Mouse (Mus musculus) CH12.LX (cell line): ENCODE data around the gene Capn2. TPM values are rescaled to one million over a fixed set of nuclear protein-coding genes. Genes with fewer than 3 reads are reported as not detected.

Experiments
- DNase-seq: peaks from one replicate; pipeline ENCODE4 v3.0.0-alpha.2; 2013; ENCODE audit errors: extremely low read depth
- H3K27ac ChIP-seq: 2 replicates; pipeline ENCODE4 v1.5.1; 2012; ENCODE audit warnings: low read depth, mild to moderate bottlenecking, control low read depth, moderate library complexity; ENCODE audit not compliant: insufficient read depth
- H3K27me3 ChIP-seq: replicated peaks from 2 replicates; pipeline ENCODE3; 2012; ENCODE audit warnings: inconsistent platforms
- H3K36me3 ChIP-seq, 2 experiments: replicated peaks in 1 of 2; 2 replicates each; pipeline versions ENCODE3 to v1.6.1; 2012; ENCODE audit warnings: inconsistent platforms in 1 of 2, low read length in 1 of 2, mild to moderate bottlenecking in 1 of 2, mixed read lengths in 1 of 2, moderate library complexity in 1 of 2; ENCODE audit not compliant: control insufficient read depth in 1 of 2, insufficient read depth in 1 of 2
- H3K4me1 ChIP-seq, 2 experiments: 2 replicates each; pipeline ENCODE4 v1.6.1; 2012; ENCODE audit warnings: inconsistent platforms in 1 of 2, moderate library complexity in 1 of 2; ENCODE audit not compliant: insufficient read depth in 2 of 2, control insufficient read depth in 1 of 2
- H3K4me2 ChIP-seq: 2 replicates; pipeline ENCODE4 v1.6.1; 2012; ENCODE audit warnings: low read depth, mild to moderate bottlenecking, control low read depth; ENCODE audit not compliant: poor library complexity, insufficient read depth, severe bottlenecking
- H3K4me3 ChIP-seq, 3 experiments: fragments of 150-350 bp in 1 of 3; sonication (generic) in 1 of 3; replicated peaks in 1 of 3; 2 replicates each; pipeline versions ENCODE3 to v1.5.1; 2011 to 2012; ENCODE audit warnings: low read depth in 2 of 3, low read length in 2 of 3, mild to moderate bottlenecking in 2 of 3, moderate library complexity in 2 of 3, control low read depth in 1 of 3, improper control_type of control experiment in 1 of 3, inconsistent platforms in 1 of 3, mixed read lengths in 1 of 3; ENCODE audit not compliant: poor library complexity in 1 of 3
- H3K79me2 ChIP-seq: replicated peaks from 2 replicates; pipeline ENCODE4 v1.6.1; 2012; ENCODE audit warnings: mild to moderate bottlenecking, moderate library complexity; ENCODE audit not compliant: control insufficient read depth, poor library complexity, insufficient read depth, severe bottlenecking; ENCODE audit errors: extremely low read depth
- H3K9ac ChIP-seq: 2 replicates; pipeline ENCODE4 v1.6.1; 2012; ENCODE audit warnings: low read depth, mild to moderate bottlenecking, control low read depth, moderate library complexity; ENCODE audit not compliant: insufficient read depth
- H3K9me3 ChIP-seq: replicated peaks from 2 replicates; pipeline ENCODE3; 2012; ENCODE audit warnings: low read length, inconsistent platforms, mixed read lengths
- BHLHE40 ChIP-seq: IDR thresholded peaks from 2 replicates; pipeline ENCODE4 v1.6.1; 2011; ENCODE audit warnings: mild to moderate bottlenecking, low read depth, low read length, improper control_type of control experiment
- CHD1 ChIP-seq: IDR thresholded peaks from 2 replicates; pipeline ENCODE4 v1.6.1; 2012; ENCODE audit warnings: low read depth, low read length, improper control_type of control experiment, inconsistent platforms
- CHD2 ChIP-seq: IDR thresholded peaks from 2 replicates; pipeline ENCODE4 v1.6.1; 2011; ENCODE audit warnings: low read length, improper control_type of control experiment
- CTCF ChIP-seq, 2 experiments: IDR thresholded peaks in 1 of 2; conservative IDR thresholded peaks in 1 of 2; 2 replicates each; pipeline ENCODE4 v1.5.1; 2011 to 2012; ENCODE audit warnings: low read depth in 2 of 2, low read length in 2 of 2, improper control_type of control experiment in 1 of 2, inconsistent platforms in 1 of 2, mild to moderate bottlenecking in 1 of 2, moderate library complexity in 1 of 2
- E2F4 ChIP-seq: IDR thresholded peaks from 2 replicates; pipeline ENCODE4 v1.6.1; 2011; ENCODE audit warnings: low read depth, low read length, improper control_type of control experiment; ENCODE audit not compliant: insufficient replicate concordance
- ELF1 ChIP-seq: IDR thresholded peaks from 2 replicates; pipeline ENCODE4 v1.6.1; 2014; ENCODE audit warnings: low read depth, mild to moderate bottlenecking, inconsistent platforms, low read length, improper control_type of control experiment
- EP300 ChIP-seq: IDR thresholded peaks from 2 replicates; pipeline ENCODE4 v1.6.1; 2011; ENCODE audit warnings: low read length, improper control_type of control experiment
- ETS1 ChIP-seq: conservative IDR thresholded peaks from 2 replicates; pipeline ENCODE4 v1.6.1; 2012; ENCODE audit warnings: low read depth, mild to moderate bottlenecking, inconsistent platforms, low read length, improper control_type of control experiment, moderate library complexity
- GABPA ChIP-seq: IDR thresholded peaks from 2 replicates; pipeline ENCODE4 v1.6.1; 2012; ENCODE audit warnings: low read depth, low read length, improper control_type of control experiment, inconsistent platforms; ENCODE audit not compliant: insufficient replicate concordance
- HCFC1 ChIP-seq: IDR thresholded peaks from 2 replicates; pipeline ENCODE4 v1.6.1; 2012; ENCODE audit warnings: low read depth, mild to moderate bottlenecking, inconsistent platforms, low read length, improper control_type of control experiment
- IRF4 ChIP-seq: IDR thresholded peaks from 2 replicates; pipeline ENCODE4 v1.6.1; 2014; ENCODE audit warnings: low read depth, mild to moderate bottlenecking, inconsistent platforms, low read length, improper control_type of control experiment
- JUN ChIP-seq: IDR thresholded peaks from 2 replicates; pipeline ENCODE4 v1.6.1; 2011; ENCODE audit warnings: low read depth, mild to moderate bottlenecking, low read length, improper control_type of control experiment, moderate library complexity; ENCODE audit not compliant: insufficient read depth
- JUND ChIP-seq: conservative IDR thresholded peaks from 2 replicates; pipeline ENCODE4 v1.6.1; 2011; ENCODE audit warnings: low read depth, low read length, improper control_type of control experiment
- KAT2A ChIP-seq: IDR thresholded peaks from 2 replicates; pipeline ENCODE4 v1.6.1; 2012; ENCODE audit warnings: low read length, improper control_type of control experiment, inconsistent platforms; ENCODE audit not compliant: insufficient replicate concordance
- MAFK ChIP-seq: IDR thresholded peaks from 2 replicates; pipeline ENCODE4 v1.6.1; 2011; ENCODE audit warnings: low read length, improper control_type of control experiment; ENCODE audit not compliant: insufficient replicate concordance
- MAX ChIP-seq: IDR thresholded peaks from 2 replicates; pipeline ENCODE4 v1.6.1; 2011; ENCODE audit warnings: low read length, improper control_type of control experiment
- MAZ ChIP-seq: IDR thresholded peaks from 2 replicates; pipeline ENCODE4 v1.6.1; 2012; ENCODE audit warnings: low read depth, mild to moderate bottlenecking, inconsistent platforms, low read length, improper control_type of control experiment, moderate library complexity
- MEF2A ChIP-seq: IDR thresholded peaks from 2 replicates; pipeline ENCODE4 v1.6.1; 2014; ENCODE audit warnings: low read depth, mild to moderate bottlenecking, inconsistent platforms, low read length, improper control_type of control experiment, borderline replicate concordance
- MXI1 ChIP-seq: IDR thresholded peaks from 2 replicates; pipeline ENCODE4 v1.6.1; 2011; ENCODE audit warnings: mild to moderate bottlenecking, low read depth, low read length, improper control_type of control experiment
- MYC ChIP-seq: IDR thresholded peaks from 2 replicates; pipeline ENCODE4 v1.6.1; 2011; ENCODE audit warnings: low read depth, mild to moderate bottlenecking, improper control_type of control experiment, low read length
- NELFE ChIP-seq: IDR thresholded peaks from 2 replicates; pipeline ENCODE4 v1.6.1; 2011; ENCODE audit warnings: low read depth, low read length, improper control_type of control experiment
- NRF1 ChIP-seq: IDR thresholded peaks from 2 replicates; pipeline ENCODE4 v1.6.1; 2014; ENCODE audit warnings: low read depth, mild to moderate bottlenecking, inconsistent platforms, low read length, improper control_type of control experiment, moderate library complexity
- PAX5 ChIP-seq: IDR thresholded peaks from 2 replicates; pipeline ENCODE4 v1.6.1; 2012; ENCODE audit warnings: low read length, inconsistent platforms, mixed read lengths
- POLR2A ChIP-seq: IDR thresholded peaks from 2 replicates; pipeline ENCODE4 v1.6.1; 2011; ENCODE audit warnings: low read depth, mild to moderate bottlenecking, improper control_type of control experiment, low read length
- POLR2AphosphoS2 ChIP-seq: IDR thresholded peaks from 2 replicates; pipeline ENCODE4 v1.6.1; 2011; ENCODE audit warnings: low read depth, low read length, improper control_type of control experiment
- RAD21 ChIP-seq: IDR thresholded peaks from 2 replicates; pipeline ENCODE4 v1.6.1; 2011; ENCODE audit warnings: low read depth, mild to moderate bottlenecking, low read length, improper control_type of control experiment, moderate library complexity
- RCOR1 ChIP-seq: conservative IDR thresholded peaks from 2 replicates; pipeline ENCODE4 v1.6.1; 2012; ENCODE audit warnings: low read depth, mild to moderate bottlenecking, inconsistent platforms, low read length, improper control_type of control experiment
- SIN3A ChIP-seq: IDR thresholded peaks from 2 replicates; pipeline ENCODE4 v1.6.1; 2012; ENCODE audit warnings: low read length, improper control_type of control experiment, inconsistent platforms
- SMC3 ChIP-seq: IDR thresholded peaks from 2 replicates; pipeline ENCODE4 v1.6.1; 2011; ENCODE audit warnings: low read depth, low read length, improper control_type of control experiment
- TBP ChIP-seq: conservative IDR thresholded peaks from 2 replicates; pipeline ENCODE4 v1.6.1; 2011; ENCODE audit warnings: low read depth, low read length, improper control_type of control experiment
- TCF12 ChIP-seq: IDR thresholded peaks from 2 replicates; pipeline ENCODE4 v1.6.1; 2014; ENCODE audit warnings: low read depth, mild to moderate bottlenecking, inconsistent platforms, low read length, improper control_type of control experiment
- UBTF ChIP-seq: IDR thresholded peaks from 2 replicates; pipeline ENCODE4 v1.6.1; 2012; ENCODE audit warnings: low read depth, mild to moderate bottlenecking, inconsistent platforms, low read length, improper control_type of control experiment, moderate library complexity
- USF1 ChIP-seq: IDR thresholded peaks from 2 replicates; pipeline ENCODE4 v1.6.1; 2014; ENCODE audit warnings: low read depth, mild to moderate bottlenecking, inconsistent platforms, low read length, improper control_type of control experiment
- USF2 ChIP-seq: conservative IDR thresholded peaks from 2 replicates; pipeline ENCODE4 v1.6.1; 2011; ENCODE audit warnings: low read depth, low read length, improper control_type of control experiment
- ZC3H11A ChIP-seq: IDR thresholded peaks from 2 replicates; pipeline ENCODE4 v1.6.1; 2012; ENCODE audit warnings: low read depth, mild to moderate bottlenecking, inconsistent platforms, low read length, improper control_type of control experiment
- ZKSCAN1 ChIP-seq: IDR thresholded peaks from 2 replicates; pipeline ENCODE4 v1.6.1; 2012; ENCODE audit warnings: low read depth, inconsistent platforms, low read length, improper control_type of control experiment, borderline replicate concordance
- ZMIZ1 ChIP-seq: IDR thresholded peaks from 2 replicates; pipeline ENCODE4 v1.6.1; 2012; ENCODE audit warnings: low read depth, mild to moderate bottlenecking, inconsistent platforms, low read length, improper control_type of control experiment
- ZNF384 ChIP-seq: IDR thresholded peaks from 2 replicates; pipeline ENCODE4 v1.6.1; 2012; ENCODE audit warnings: low read depth, low read length, improper control_type of control experiment, inconsistent platforms
- dilution Hi-C: fragments of 300-500 bp; cut with MboI; formaldehyde crosslinking; loops from 2 replicates; pipeline ENCODE4 v1.14.3; 2020; ENCODE audit warnings: low sequenced_read_pairs; ENCODE audit not compliant: extremely low pct_unique_long_range_greater_than_20kb, extremely low pct_ligation_motif_present
- in situ Hi-C: fragments of 300-500 bp; cut with MboI; formaldehyde crosslinking; loops from 3 replicates; pipeline ENCODE4 v1.14.3; 2019; ENCODE audit warnings: low sequenced_read_pairs, low pct_ligation_motif_present, low pct_unique_long_range_greater_than_20kb, mixed read lengths
- polyA plus RNA-seq: library from polyadenylated mRNA; unstranded; fragments of >175 nt; gene quantifications from 2 replicates; pipeline ENCODE4 v1.2.1, GENCODE M21; 2012; ENCODE audit warnings: low read depth; ENCODE audit not compliant: insufficient read length
- total RNA-seq, 2 experiments: library from RNA; depleted of rRNA; stranded (reverse); fragments of 300-350 nt in 1 of 2; fragments of >200 nt in 1 of 2; gene quantifications; 2 replicates each; pipeline ENCODE4 v1.2.3; 2012 to 2014

Capn2 gene
- total and polyA plus RNA-seq, 3 experiments: 10.9 to 28.1 (median 15.0) TPM

- Histone ChIP-seq H3K4me1 (peaks cover 28 to 33% of the 10 kb centered on the region in 2 experiments), H3K9ac (no peak overlapping the region; the same call in 1 of the 2 replicates)
- TF ChIP-seq ETS1: peak; percentile 63
- TF ChIP-seq RCOR1: no peak
- no peak for TF ChIP-seq ELF1
- TF ChIP-seq NRF1: 0 out of 2 replicates have a peak, but pooled peaks have one; percentile 20
- TF ChIP-seq TCF12: no peak
- TF ChIP-seq E2F4: no peak
- no peak for TF ChIP-seq MAX
- no peak for TF ChIP-seq PAX5
- no peak for TF ChIP-seq ZMIZ1
- no peak for TF ChIP-seq ZNF384
- TF ChIP-seq MXI1: peak; percentile 22; the same call in 1 of the 2 replicates
- TF ChIP-seq CHD1: no peak
- no peak for TF ChIP-seq UBTF
- no peak for TF ChIP-seq KAT2A
- peak; percentile 79 for TF ChIP-seq RAD21
- TF ChIP-seq IRF4: peak; percentile 31; the same call in 1 of the 2 replicates
- TF ChIP-seq MEF2A: no peak
- no peak for TF ChIP-seq SIN3A
- TF ChIP-seq GABPA: no peak
- TF ChIP-seq SMC3: peak; percentile 80
- TF ChIP-seq CTCF (conservative IDR thresholded peaks at IDR 0.05 in 1 of 2, IDR thresholded peaks at IDR 0.05 in 1 of 2; ENCODE audit: low read depth in 2 of 2, low read length in 2 of 2): peak in 1 of 2 experiments; percentile 81; a peak in 2 of 4 replicates
- TF ChIP-seq POLR2AphosphoS2: no peak
- TF ChIP-seq MYC: 0 out of 2 replicates have a peak, but pooled peaks have one; percentile 34
- no peak for TF ChIP-seq TBP
- TF ChIP-seq BHLHE40: no peak
- TF ChIP-seq USF2: no peak
- peak; percentile 76 for TF ChIP-seq JUND
- TF ChIP-seq HCFC1: no peak
- TF ChIP-seq MAFK: no peak
- peak; percentile 79 for TF ChIP-seq JUN
- TF ChIP-seq MAZ: no peak
- TF ChIP-seq USF1: no peak
- TF ChIP-seq ZC3H11A: no peak
- no peak for TF ChIP-seq ZKSCAN1
- TF ChIP-seq NELFE: no peak
- TF ChIP-seq EP300: no peak
- TF ChIP-seq CHD2: no peak
- no peak for TF ChIP-seq POLR2A
- TF ChIP-seq, all 38 proteins: peak for 10
- H3K27ac ChIP-seq: peak overlapping the region; percentile 51; the same call in 1 of the 2 replicates
- no peak overlapping the region for H3K4me3 ChIP-seq
- peak; percentile 57 for DNase-seq
- H3K27me3 ChIP-seq: no peaks in the 10 kb centered on the region
- H3K36me3 ChIP-seq: peaks cover 13 to 31% of the 10 kb centered on the region in 2 experiments
- in situ Hi-C loops (loop anchor here (25.0 kb wide), 1 partner anchor 619 kb away; no protein-coding TSS in a partner anchor), dilution Hi-C loops (no loop called here)
- H3K79me2 ChIP-seq: no peaks in the 10 kb centered on the region
- H3K9me3 ChIP-seq: no peaks in the 10 kb centered on the region
- H3K4me2 ChIP-seq: no peak overlapping the region
Observed at GRCm38 (mm10) chr1:182506229-182506986, 11.0 kb downstream of the Capn2 start.
